Mouse (Mus musculus) liver (tissue): Measurements from ENCODE around the gene Alpl.

Experiments
- DNase-seq: peaks from one replicate; pipeline ENCODE4 v3.0.0-alpha.2; 2020; ENCODE audit warnings: mixed read lengths

Alpl gene

DNA sequence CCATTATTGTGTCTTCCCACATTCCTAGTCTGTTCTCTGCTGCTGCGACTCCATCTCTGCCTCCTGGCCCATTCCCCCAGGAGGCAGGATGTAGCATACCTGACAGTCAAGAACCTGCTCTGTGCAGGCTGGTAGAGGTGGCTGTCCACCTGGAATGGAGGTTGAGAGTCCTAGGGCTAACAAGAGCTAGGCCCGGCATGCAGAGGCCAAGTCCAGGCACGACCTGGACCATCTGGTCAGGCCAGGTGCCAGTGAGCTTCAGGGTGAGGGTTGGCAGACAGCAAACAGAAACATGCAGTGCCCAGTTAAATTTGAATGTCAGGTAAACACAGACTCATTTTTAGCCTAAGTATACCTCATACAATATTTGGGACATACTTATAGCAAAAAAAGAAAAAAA is 63.2 kb downstream of the Alpl start:
- no peak for DNase-seq

DNA sequence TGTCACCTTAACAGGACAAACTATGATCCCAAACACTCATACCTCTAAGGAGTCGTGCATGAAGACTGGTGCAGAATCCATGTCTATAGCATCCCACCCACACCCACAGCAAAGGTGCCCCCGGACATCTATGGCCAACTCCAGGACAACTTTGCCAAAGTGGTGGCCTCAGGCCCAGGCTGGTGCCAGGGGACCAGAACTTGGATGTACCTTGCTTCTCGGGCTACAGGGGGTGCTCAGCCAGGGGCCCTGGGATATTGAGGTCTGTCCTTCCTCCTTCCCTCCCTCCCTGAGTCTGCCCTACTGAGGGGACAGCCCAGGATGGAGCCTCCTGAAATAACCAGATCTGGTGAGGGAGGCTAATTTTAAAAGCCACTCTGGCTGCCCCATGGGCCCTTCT is 63.8 kb downstream of the Alpl start:
- DNase-seq: no peak

DNA sequence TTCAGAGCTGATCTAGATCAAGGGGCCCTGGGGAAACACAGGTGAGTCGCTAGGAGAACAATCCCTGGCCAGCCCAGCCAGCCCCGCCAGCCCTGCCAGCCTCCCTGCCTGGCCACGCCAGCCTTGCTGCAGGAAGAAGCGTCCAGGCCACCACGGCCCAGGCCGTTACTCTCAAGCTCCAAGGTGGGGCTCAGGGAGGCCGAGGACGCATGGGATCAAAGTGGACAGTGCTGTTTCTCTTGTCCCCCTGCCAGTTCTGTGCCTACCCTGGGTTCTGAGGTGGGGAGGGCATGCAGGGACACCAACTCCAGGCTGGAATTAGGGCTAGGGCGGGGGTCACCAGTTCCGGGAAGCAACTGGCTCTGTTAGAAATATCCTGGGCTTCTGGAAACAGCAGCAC is 64.3 kb downstream of the Alpl start:
- no peak for DNase-seq

DNA sequence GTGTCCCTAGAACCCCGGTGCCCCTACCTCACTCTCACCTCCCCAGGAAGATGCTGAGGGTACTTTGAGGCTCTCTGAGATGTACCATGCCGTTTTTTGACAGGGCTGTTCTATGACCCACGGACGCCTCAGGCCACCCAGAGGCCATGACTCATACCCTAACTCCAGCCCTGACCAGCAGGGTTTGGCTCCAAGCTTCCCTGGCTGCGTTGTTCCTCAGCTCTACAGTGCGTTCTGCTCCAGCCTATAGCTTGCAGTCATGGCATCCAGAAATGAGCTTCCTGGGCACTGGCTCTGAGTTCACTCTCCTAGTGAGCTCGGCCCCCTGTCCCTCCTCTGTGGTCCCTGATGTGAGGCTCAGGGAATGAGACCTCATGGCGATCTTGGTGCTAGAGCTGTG is 65.4 kb downstream of the Alpl start:
- no peak for DNase-seq

DNA sequence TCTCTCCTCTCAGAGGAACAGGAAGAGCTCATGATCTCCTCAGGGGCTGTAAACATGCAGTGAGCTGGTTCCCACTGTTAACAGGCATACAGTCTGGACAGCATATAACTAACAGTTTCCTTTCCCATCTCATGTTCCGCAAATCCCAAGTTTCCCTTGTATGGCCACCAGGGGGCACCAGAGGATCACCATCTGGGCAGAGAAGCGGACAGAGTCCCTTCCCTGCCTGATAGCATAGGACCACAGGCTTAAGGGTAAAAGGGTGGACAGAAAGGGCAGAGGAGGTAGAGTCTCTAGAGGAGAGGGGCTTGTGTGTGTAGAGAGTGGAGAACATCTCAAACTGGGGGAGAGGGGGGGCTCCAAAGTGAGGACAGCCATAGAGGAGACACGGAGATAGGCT is 66.0 kb downstream of the Alpl start:
- peak; percentile 90 for DNase-seq

DNA sequence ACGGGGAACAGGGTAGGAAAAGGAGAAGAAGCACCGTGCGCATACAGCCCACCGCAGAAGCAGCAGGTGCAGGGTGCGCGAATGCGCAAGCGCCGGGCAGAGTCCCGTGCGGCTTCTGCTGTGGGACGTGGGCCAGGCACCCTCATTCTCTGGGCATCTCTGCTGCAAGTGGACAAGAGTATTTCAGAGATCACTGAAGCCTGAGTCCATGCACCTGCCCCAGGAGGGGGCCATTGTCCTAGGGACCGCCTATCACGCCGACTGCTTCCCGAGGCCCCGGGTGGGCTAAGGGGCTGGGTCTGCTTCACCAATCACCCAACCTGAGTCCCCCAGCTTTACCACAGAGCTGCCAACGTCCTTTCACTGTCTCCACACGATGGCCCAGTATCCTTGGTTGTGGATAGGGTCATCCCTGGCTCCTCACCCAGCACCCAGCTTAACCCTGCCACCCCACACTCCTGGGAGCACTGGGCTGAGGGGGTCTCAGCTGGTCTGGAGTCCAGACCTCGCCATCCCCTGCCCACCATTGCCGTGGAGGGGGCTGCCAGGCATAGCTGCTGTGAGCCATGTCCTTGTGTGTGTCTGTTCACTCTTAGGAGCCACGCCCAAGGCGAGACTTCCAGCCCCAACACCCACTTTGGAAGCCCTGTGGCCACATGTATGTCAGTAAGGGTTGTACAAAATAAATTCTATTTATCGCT is 66.9 kb downstream of the Alpl start:
- no peak for DNase-seq

DNA sequence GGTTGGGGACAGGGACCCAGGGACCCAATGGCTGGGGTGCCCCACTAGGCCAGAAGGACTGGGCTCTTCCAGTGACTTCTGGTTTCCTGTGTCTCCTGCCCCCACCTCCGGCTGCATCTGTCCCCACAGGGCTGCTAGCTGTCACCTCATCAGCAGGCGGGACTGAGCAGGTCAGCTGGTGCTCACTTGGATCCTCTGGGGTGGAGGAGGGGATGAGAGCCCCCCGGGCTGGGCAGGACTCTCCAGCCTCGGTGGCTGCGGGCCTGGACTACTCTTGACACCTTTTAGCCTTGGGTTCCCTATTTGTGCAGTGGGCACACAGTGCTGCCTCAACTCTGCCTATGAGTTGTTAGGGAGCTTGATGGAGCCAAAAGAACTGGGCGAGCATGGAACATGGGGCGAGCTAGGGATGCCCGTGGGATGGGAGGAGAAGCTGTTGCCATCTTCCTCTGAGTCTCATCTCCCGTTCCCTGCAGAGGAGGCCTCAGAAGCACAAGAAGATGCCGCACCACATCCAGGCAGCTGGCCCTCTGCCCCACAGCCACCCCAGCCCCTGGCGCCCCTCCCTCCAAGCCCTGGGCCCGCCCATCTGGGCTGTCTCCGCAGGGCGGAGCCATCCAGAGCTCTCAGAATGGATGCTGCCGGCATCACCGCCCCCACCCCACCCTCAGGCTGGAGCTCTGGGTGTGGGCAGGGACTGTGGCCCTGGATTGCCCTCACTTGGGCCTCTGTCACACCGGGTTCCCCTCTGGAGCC is 67.6 kb downstream of the Alpl start:
- DNase-seq: peak; percentile 38

DNA sequence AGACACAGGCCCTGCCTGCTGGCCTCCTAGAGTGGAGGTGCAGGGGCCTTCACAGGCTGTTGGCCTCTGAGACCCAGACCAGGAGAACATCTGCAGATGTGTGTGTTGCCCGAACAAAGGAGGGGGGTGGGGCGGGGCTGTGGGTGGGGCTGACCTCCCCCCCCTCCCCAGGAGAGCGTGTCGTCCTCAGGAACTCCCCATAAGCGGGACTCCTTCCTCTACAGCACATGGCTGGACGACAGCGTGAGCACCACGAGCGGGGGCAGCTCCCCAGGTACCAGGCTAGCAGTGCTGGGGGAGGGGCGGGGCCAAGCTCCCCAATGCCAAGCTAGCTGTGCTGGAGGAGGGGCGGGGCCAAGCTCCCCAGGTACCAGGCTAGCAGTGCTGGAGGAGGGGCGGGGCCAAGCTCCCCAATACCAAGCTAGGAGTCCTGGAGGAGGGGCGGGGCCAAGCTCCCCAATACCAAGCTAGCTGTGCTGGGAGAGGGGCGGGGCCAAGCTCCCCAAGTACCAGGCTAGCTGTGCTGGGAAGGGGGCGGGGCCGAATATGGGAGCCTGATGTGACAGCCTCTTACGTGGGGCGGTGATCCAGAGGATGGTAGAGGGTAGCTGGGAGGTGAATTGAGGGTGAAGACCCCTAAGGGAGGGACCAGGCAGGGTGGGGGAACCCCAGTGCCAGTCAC is 68.5 kb downstream of the Alpl start:
- peak; percentile 87 for DNase-seq

DNA sequence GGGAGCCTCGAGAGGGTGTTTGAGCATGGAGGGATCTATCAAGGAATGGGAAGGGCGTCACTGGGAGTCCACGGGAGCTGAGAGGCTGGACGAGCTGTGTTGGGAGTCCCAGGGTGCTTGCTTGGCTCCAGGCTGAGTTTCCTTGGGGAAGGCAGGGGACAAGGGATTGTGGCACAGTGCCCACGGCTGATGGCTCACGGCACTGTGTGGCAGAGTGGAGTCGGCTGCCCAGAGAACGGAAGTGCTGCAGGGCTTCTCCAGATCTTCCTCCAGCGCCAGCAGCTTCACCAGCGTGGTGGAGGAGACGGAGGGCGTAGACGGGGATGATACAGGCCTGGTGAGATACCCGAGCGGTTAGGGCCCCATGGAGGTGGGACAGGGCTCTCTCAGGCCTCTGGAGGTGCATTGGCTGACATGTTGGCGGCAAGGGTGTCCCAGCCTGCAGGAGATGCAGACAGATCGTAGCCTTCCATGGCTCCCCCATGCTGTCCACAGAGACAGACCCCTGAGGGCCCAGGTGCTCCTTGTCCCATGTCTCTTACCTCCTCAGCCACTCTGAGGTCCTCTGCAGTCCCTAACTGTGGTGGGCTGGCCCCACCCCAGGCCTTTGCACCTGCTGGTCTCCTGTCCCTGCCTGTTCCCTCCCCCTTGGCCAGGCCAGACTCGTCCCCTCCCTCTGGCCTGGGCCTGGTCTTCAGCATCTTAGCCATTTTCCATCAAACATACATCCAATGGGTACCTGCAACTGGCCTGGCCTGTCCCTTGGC is 69.3 kb downstream of the Alpl start:
- DNase-seq: no peak

DNA sequence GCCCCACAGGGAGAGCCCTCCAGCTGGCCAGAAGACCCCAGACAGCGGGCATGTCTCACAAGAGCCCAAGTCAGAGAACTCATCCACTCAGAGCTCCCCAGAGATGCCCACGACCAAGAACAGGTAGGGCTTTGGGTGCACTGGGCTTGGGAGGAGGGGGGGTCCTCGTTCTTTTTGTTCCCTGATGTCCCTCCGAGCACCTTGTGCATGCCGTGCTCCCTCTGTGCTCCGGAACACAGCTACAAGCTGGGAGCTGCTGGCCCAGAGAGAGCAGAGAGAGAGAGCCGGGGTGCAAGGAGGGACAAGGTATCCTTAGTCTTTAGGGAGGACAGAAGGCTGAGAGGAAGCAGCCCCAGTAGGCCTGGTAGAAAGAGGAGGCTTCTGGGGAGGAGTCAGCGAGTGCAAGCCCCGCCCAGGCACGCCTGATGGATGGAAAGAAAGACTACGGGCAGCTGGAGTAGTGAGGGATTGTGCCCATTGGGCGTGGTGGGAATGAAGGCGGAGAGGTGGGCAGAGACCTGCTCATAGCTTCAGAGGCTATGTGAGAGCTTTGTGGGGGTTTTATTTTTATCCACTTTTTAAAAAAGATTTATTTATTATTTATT is 70.5 kb downstream of the Alpl start:
- DNase-seq: no peak

DNA sequence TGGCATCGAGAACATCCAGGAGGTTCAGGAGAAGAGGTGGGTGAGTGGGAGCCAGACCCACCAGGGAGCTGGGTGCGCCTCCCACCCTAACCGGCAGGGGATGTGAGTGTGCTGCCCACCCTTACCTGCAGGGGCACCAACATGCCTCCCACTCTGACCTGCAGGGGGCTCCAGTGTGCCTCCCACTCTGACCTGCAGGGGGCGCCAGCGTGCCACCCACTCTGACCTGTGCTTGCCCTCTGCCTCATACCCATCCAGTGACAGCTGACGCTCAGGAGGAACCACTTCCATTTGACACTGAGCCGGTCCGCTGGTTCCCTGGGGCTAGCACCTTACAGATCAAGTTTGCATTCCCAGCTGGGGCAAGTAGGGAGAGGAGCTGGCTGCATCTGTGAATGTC is 71.4 kb downstream of the Alpl start:
- DNase-seq: peak; percentile 67

DNA sequence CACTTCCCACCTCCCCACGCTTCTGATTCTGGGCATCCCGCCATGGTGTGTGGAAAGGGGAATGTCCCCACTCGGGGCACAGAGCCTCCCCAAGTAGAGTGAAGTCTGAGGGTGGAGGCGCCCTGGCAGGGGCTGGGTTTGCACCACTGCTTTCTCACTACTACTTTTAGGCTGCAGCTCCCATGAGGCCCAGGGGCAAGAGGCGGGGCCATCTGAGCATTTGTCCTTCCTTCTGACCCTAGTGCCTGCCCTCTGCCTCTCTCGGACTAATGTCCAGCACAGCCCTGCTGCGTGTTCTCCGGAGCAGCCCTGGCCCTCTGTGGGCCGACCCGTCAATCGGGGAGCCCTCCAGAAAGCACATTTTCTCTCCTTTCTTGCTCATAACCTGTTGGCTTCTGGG is 72.0 kb downstream of the Alpl start:
- DNase-seq: peak; percentile 46

DNA sequence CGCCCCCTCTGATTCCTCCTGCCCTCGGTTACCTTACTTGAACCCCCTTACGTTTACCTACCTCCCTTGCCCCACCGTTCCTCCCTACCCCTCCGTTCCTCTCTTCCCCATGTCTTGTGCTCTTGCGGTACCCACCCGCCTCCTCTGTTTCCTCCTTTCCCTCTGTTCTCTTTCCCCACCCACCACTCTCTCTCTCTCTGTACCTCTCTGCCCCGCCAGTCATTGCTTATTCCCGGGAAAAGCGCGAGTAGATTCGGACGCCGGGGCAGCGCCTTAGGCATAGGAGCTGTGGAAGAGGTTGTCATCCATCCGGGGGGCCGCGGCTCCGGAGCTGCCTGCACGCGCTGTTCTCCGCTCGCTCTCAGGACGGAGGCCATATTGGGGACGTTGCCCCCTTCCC is 72.7 kb downstream of the Alpl start:
- DNase-seq: no peak

DNA sequence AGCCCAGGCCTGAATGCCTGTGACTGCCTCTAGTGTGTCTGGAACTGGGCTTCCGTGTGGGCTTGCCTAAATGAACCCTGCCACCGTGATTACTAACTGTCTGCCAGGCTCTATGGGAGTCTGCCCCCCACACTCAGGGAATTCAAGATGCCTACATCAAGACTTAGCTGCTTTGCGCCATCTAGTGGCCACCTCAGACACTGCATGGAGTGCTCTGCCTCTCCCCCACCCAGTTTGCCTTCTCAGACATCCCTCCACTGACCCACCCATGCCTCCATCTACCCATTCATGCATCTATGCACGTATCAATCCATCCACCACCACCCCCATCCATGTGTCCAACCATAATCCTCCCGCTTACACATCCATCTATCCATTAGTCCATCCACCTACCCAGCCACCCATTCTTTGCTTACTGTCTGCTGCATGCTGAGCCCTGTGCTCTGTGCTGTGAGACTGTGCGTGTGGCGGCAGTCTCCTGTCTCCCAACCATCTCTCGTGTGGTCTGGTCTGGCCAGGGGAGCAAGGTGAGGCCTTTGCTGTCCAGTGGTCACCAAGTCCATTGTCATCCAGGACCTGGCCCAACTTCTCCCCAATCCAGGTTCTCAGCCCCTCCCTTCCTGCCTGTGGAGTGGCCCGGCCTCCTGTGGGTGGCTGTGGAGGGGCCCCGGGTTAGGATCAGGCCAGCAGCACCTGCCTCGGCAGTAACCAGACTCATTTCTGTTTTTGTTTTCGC is 73.3 kb downstream of the Alpl start:
- peak; percentile 76 for DNase-seq

DNA sequence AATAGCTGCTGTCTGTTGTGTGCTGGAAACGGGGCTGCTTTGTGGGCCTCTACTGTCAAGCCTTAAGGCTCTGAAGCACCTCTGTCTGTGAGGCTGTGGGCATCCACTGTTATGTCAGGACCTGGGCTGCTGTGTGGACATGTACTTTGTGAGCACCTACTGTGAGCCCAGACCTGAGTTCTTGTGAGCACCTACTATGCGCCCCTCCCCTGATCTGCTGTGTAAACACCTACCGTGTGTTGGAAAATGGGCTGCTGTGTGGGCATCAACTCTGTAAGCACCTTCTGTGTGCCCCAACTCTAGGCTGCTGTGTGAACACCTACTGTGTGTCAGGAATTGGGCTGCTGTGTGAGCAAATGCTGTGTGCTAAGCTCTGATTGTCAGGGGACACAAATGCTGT is 74.0 kb downstream of the Alpl start:
- DNase-seq: no peak

DNA sequence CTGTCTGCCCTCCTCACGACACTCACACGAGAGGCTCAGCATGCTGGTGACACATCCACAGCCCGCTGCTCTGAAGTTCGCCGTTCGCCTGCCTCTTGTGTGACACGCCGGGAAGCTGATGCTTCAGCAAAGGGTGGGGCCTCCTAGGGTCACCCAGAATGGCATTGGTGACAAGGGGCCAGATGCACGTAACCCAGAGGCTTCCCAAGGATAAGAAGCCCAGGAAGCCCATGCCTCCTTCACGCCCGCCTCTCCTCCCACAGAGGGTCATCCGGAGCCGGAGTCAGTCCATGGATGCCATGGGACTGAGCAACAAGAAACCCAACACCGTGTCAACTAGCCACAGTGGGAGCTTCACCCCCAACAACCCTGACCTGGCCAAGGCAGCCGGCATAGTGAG is 74.6 kb downstream of the Alpl start:
- no peak for DNase-seq

DNA sequence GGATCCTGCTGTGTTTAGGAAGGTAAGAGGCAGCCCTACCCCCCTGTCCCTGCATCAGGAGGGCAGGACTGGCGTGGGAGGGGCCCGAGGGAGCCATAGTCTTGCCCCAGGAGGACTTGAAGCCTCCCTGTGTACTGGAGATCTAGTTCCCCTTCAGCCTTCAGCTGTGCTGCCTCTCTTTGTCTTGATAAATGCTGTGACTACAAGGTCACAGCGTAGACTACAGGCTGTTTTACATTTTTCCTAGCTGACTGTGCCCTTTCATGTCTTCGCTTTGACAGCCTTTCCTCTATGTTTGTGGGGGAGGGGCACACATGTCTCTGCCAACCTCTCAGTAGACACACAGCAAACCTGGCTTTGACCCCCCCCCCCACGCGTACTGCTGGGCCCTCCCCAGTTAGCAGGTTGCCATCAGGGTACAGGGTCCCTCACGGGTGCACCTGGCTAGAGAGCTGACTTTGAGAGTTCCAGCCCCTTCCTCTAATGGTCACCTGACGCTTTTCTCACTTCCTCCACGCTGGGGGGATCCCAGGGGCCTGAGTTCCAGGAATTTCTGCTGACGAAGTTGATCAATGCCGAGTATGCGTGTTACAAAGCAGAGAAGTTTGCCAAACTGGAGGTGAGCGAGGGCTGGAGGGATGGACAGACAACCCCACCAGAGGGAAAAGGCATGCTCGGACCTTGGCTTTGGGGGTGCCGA is 76.7 kb downstream of the Alpl start:
- DNase-seq: no peak

DNA sequence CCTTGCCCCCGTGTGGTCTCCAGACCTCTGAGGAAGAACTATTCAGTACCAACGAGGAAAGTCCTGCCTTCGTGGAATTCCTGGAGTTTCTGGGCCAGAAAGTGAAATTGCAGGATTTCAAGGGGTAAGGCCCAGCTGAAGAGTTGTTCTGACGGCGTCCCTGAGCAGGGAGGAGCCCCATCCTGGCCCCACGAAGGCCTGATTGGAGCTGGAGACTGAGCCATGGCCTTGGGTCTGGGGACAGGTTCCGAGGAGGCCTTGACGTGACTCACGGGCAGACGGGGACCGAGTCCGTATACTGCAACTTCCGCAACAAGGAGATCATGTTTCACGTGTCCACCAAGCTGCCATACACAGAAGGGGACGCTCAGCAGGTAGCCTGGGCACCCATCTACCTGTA is 78.5 kb downstream of the Alpl start:
- DNase-seq: no peak

DNA sequence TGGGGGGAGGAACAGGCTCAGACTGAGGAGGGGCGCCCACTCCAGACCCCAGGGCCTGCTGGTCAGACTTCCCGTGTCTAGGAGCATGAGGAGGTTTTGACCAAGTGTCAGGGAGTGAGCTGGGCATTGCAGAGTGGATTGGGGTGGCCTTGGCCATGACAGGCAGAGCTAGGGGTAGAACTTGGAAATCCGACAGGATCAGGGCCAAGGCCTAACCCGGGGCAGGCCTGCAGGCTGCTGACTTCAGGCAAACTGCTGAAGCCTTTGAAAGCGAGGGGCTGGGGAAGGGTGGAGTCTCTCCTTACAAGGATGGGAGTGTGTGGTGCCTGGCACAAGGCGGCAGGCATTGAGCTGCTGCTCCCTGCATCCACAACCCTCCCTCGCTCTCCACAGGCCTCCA is 79.2 kb downstream of the Alpl start:
- DNase-seq: no peak

DNA sequence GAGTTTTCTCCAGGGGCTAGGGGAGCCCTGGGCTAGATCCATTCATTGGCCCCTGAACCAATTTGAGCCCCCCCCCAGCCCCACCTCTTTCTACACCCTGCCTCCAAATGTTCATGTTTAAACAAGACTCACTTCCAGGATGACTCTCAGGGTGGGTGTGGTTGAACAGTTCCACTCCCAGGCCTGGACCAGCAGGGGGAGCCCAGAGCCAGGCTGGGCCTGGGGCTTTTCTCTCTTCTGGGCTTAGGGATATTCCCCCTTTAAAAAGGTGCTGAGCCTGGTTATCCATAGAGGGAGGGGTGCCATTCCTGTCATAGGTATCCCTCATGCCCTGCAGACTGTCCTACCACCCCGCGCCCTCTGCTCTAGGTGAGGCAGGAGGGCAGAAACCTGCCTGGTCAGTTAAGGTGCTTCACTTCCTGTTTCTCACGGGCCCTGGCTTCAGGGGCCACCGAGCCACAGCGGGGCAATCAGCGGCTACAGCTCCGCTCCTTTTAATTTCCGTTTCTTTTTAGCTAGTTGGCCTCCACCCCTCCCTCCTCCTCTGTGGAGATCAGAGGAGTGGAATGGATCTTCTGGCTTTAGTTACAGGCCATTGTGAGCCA is 82.1 kb downstream of the Alpl start:
- DNase-seq: no peak

DNA sequence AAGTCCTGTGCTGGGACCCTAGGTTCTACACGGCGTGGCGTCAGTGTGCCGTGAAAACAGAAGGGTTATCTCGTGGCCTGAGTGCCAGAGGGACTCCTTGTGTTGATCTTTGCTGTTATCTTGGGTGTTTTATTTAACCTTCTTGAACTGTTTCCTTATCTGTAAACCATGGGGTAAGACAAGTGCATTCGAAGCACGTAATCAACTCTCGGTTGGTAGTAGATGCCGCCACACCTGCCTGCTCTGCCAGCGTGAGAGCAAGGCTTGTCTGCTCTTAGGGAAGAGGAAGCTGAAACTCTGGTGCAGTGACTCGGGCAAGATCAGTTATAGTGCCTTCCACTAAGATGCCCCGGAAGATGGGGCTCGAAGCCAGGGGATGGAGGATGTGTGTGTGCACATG is 83.2 kb downstream of the Alpl start:
- no peak for DNase-seq
